Mouse (Mus musculus) myocyte (in vitro differentiated cells): ENCODE results near the gene Commd9. TPM values are rescaled to one million over a fixed set of nuclear protein-coding genes. Genes with fewer than 3 reads are reported as not detected.

Source experiments
- H3K27me3 ChIP-seq: one replicate; pipeline ENCODE4 v1.6.1; 2011; ENCODE audit not compliant: control insufficient read depth, insufficient read depth, insufficient read length
- H3K36me3 ChIP-seq: one replicate; pipeline ENCODE4 v1.6.1; 2011; ENCODE audit not compliant: control insufficient read depth, insufficient read depth
- H3K4me2 ChIP-seq: one replicate; pipeline ENCODE4 v1.6.1; 2011; ENCODE audit warnings: low read depth, control low read depth
- H3K4me3 ChIP-seq: one replicate; pipeline ENCODE4 v1.5.1; 2011; ENCODE audit warnings: mild to moderate bottlenecking, control low read depth, moderate library complexity
- H3K79me2 ChIP-seq: one replicate; pipeline ENCODE4 v1.6.1; 2011; ENCODE audit not compliant: control insufficient read depth, insufficient read depth
- H3ac ChIP-seq: one replicate; pipeline ENCODE4 v1.6.1; 2011; ENCODE audit not compliant: control insufficient read depth, insufficient read length
- CEBPB ChIP-seq: IDR thresholded peaks from 2 replicates; pipeline ENCODE4 v1.6.1; 2011; ENCODE audit warnings: mild to moderate bottlenecking, moderate library complexity; ENCODE audit not compliant: poor library complexity, insufficient read depth, severe bottlenecking
- E2F4 ChIP-seq: IDR thresholded peaks from one replicate; pipeline ENCODE4 v1.6.1; 2011; ENCODE audit warnings: mild to moderate bottlenecking, control low read depth, moderate library complexity; ENCODE audit not compliant: insufficient read depth
- MAX ChIP-seq: IDR thresholded peaks from one replicate; pipeline ENCODE4 v1.6.1; 2011; ENCODE audit warnings: low read depth, mild to moderate bottlenecking, control low read depth
- MYOD1 ChIP-seq, 3 experiments: IDR thresholded peaks; one replicate each; pipeline ENCODE4 v1.6.1; 2011; ENCODE audit warnings: control low read depth in 2 of 3, low read depth in 2 of 3, mild to moderate bottlenecking in 2 of 3, moderate library complexity in 1 of 3; ENCODE audit not compliant: insufficient read length in 2 of 3, control insufficient read depth in 1 of 3
- MYOG ChIP-seq, 3 experiments: IDR thresholded peaks; one replicate each; pipeline ENCODE4 v1.6.1; 2011; ENCODE audit warnings: control low read depth in 2 of 3, low read depth in 2 of 3, mild to moderate bottlenecking in 2 of 3; ENCODE audit not compliant: insufficient read length in 2 of 3, control insufficient read depth in 1 of 3, insufficient read depth in 1 of 3
- POLR2A ChIP-seq: IDR thresholded peaks from one replicate; pipeline ENCODE4 v1.6.1; 2011; ENCODE audit warnings: low read depth, mild to moderate bottlenecking, control low read depth, moderate library complexity; ENCODE audit not compliant: insufficient read length
- POLR2AphosphoS2 ChIP-seq: IDR thresholded peaks from one replicate; pipeline ENCODE4 v1.6.1; 2011; ENCODE audit warnings: low read depth, control low read depth; ENCODE audit not compliant: insufficient read length
- REST ChIP-seq: IDR thresholded peaks from one replicate; pipeline ENCODE4 v1.6.1; 2011; ENCODE audit warnings: mild to moderate bottlenecking, control low read depth, moderate library complexity; ENCODE audit not compliant: insufficient read depth, insufficient read length
- SRF ChIP-seq: IDR thresholded peaks from one replicate; pipeline ENCODE4 v1.6.1; 2011; ENCODE audit warnings: low read depth; ENCODE audit not compliant: control insufficient read depth, insufficient read length
- TCF12 ChIP-seq: IDR thresholded peaks from one replicate; pipeline ENCODE4 v1.6.1; 2011; ENCODE audit warnings: mild to moderate bottlenecking, control low read depth; ENCODE audit not compliant: poor library complexity, insufficient read depth, severe bottlenecking
- TCF3 ChIP-seq: IDR thresholded peaks from one replicate; pipeline ENCODE4 v1.6.1; 2011; ENCODE audit warnings: low read depth, control low read depth; ENCODE audit not compliant: insufficient read length
- USF1 ChIP-seq: IDR thresholded peaks from one replicate; pipeline ENCODE4 v1.6.1; 2011; ENCODE audit warnings: low read depth, mild to moderate bottlenecking, control low read depth, moderate library complexity
- polyA plus RNA-seq: library from polyadenylated mRNA; unstranded; fragments of >200 nt; fragmentation: generic; extraction: Trizol; gene quantifications from one replicate; pipeline ENCODE4 v1.2.1, GENCODE M21; 2012; ENCODE audit warnings: missing spikeins

Commd9 gene
- polyA plus RNA-seq, 1 experiment: 46.2 TPM

DNA sequence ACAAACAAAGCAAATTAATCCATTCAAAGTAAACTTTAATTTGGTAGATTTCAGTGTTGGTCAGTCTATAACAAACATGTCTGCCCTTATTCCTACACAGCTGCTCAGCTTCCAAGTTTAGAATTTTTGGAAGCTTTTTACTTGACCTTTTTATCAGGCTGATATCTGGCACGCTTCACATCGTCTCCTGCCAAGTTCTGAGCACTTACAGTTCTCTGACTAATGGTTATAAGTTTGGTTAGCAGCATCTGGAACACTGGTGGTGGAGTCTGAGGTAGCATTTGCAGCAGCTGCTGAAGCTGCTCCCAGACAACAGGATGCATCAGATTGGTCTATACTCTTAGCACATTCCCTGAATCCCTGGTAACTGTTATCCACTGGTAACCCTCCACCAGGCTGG is 1.8 kb upstream of the Commd9 start:
- TF ChIP-seq MYOG (IDR thresholded peaks at IDR 0.05; ENCODE audit: control insufficient read depth in 1 of 3, insufficient read depth in 1 of 3, insufficient read length in 2 of 3, low read depth in 2 of 3) (no peak), POLR2A (no peak), USF1 (no peak), POLR2AphosphoS2 (no peak), CEBPB (no peak), SRF (no peak), E2F4 (no peak), TCF12 (no peak), MAX (no peak)
- H3K36me3 ChIP-seq: no peaks in the 10 kb centered on the region

DNA sequence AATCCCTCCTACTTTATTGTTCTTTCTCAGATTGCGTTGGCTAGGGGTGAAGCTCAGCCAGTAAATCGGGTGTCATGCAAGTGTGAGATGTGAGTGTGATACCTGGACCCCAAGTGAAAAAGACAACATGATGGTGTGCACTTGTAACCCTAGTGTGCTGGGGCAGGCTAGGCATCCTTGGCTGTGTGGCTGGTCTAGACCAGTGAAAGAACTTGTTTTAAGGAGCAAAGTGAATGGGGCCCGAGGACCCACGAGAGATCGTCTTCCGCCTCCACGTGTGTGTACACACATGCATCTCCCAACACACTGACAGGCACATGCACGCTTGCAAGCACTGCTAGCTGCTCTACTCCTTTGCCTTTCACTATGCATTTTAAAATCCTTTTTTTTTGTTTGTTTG is 2.8 kb downstream of the Commd9 start:
- Histone ChIP-seq H3ac (no peak overlapping the region), H3K79me2 (peaks cover 10% of the 10 kb centered on the region)
- no peak for TF ChIP-seq POLR2A
- TF ChIP-seq REST: no peak
- no peak for TF ChIP-seq USF1
- no peak for TF ChIP-seq MYOD1 (IDR thresholded peaks at IDR 0.05; ENCODE audit: control insufficient read depth in 1 of 3, insufficient read length in 2 of 3, low read depth in 2 of 3)
- no peak for TF ChIP-seq TCF12
- no peak for TF ChIP-seq E2F4
- no peak for TF ChIP-seq CEBPB
- no peak for TF ChIP-seq MAX
- no peak for TF ChIP-seq POLR2AphosphoS2
- TF ChIP-seq MYOG (IDR thresholded peaks at IDR 0.05; ENCODE audit: control insufficient read depth in 1 of 3, insufficient read depth in 1 of 3, insufficient read length in 2 of 3, low read depth in 2 of 3): no peak
- TF ChIP-seq SRF: no peak
- no peak for TF ChIP-seq TCF3

More for the DNA sequence above, 1.8 kb upstream of the Commd9 start:
- no peak overlapping the region for H3ac ChIP-seq
- peaks cover 10% of the 10 kb centered on the region for H3K79me2 ChIP-seq
- H3K4me3 ChIP-seq: no peak overlapping the region
- no peak overlapping the region for H3K4me2 ChIP-seq
- peaks cover 7% of the 10 kb centered on the region for H3K27me3 ChIP-seq

DNA sequence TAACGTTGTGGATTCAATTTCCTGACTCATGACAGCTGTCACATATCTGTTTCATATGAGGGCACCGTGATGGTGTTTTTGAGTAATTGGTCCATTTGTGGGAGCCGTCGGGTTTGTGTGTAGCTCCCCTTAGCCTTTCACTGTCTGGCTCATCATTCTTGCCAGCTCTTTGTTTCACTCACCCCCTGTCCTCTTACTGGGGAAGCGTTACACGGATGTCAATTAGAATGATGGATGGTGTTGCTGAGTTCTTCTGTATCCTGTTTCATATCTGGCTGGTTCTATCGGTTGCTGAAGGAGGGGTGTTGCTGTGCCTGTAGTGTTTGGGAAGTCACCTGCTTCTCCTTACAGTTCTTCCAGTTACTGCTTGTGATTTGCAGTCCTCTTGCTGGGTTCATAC is 5.1 kb downstream of the Commd9 start:
- Histone ChIP-seq H3ac (no peak overlapping the region), H3K36me3 (peaks cover 8% of the 10 kb centered on the region), H3K27me3 (no peaks in the 10 kb centered on the region), H3K4me2 (no peak overlapping the region), H3K79me2 (peaks cover 10% of the 10 kb centered on the region), H3K4me3 (no peak overlapping the region)
- no peak for TF ChIP-seq CEBPB
- no peak for TF ChIP-seq MYOD1 (IDR thresholded peaks at IDR 0.05; ENCODE audit: control insufficient read depth in 1 of 3, insufficient read length in 2 of 3, low read depth in 2 of 3)
- TF ChIP-seq USF1: no peak
- TF ChIP-seq POLR2A: no peak
- TF ChIP-seq MAX: no peak
- no peak for TF ChIP-seq SRF
- no peak for TF ChIP-seq E2F4

More for the DNA sequence above, 2.8 kb downstream of the Commd9 start:
- Histone ChIP-seq H3K4me3 (no peak overlapping the region), H3K36me3 (no peaks in the 10 kb centered on the region), H3K27me3 (no peaks in the 10 kb centered on the region), H3K4me2 (no peak overlapping the region)

DNA sequence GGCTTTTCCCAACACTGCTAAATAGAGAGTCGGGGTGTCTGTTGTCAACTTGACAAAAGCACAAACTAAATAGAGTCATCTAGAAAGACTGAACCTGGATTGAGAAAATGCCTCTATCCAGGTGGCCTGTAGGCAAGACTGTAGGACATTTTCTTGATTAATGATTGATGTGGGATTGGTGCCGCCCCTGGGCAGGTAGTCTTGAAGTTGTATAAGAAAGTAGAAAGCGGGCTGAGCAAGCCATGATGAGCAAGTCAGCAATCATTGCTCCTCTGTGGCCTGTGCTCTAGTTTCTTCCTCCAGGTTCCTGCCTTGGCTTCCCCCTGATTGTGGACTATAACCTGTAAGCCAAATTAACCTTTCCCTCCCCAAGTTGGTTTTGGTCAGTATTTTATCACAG is 8.1 kb downstream of the Commd9 start:
- H3K36me3 ChIP-seq: peaks cover 19% of the 10 kb centered on the region

More for the DNA sequence above, 8.1 kb downstream of the Commd9 start:
- Histone ChIP-seq H3K4me2 (no peak overlapping the region), H3K27me3 (no peaks in the 10 kb centered on the region), H3K4me3 (no peak overlapping the region), H3ac (no peak overlapping the region), H3K79me2 (no peaks in the 10 kb centered on the region)
- no peak for TF ChIP-seq MAX
- TF ChIP-seq MYOD1 (IDR thresholded peaks at IDR 0.05; ENCODE audit: control insufficient read depth in 1 of 3, insufficient read length in 2 of 3, low read depth in 2 of 3): no peak
- no peak for TF ChIP-seq USF1
- no peak for TF ChIP-seq SRF
- no peak for TF ChIP-seq TCF12
- TF ChIP-seq POLR2AphosphoS2: no peak
- TF ChIP-seq E2F4: no peak
- TF ChIP-seq TCF3: no peak
- no peak for TF ChIP-seq CEBPB
- TF ChIP-seq REST: no peak
- TF ChIP-seq POLR2A: no peak
- no peak for TF ChIP-seq MYOG (IDR thresholded peaks at IDR 0.05; ENCODE audit: control insufficient read depth in 1 of 3, insufficient read depth in 1 of 3, insufficient read length in 2 of 3, low read depth in 2 of 3)
